Comparison of ENCODE assay signal across 8 mouse cellular contexts in genomic region chr13:103096346-103097150, GRCm38 (mm10).
A peak's percentile ranks its signal among the peaks of the same experiment; 100 is the strongest.
DNase-seq lines count a peak whose midpoint lies in the region; ATAC-seq lines count a peak whose summit lies in the region.

No protein-coding gene starts in this region.

- H3K27ac ChIP-seq in liver, embryonic 16.5 days (ENCODE audit: low read length) = no peak overlapping the region
- H3K27ac ChIP-seq in neural tube, embryonic 13.5 days (replicated peaks) = peak overlapping the region; percentile 13; the same call in 1 of the 2 replicates

- no peaks in the 10 kb centered on the region for H3K4me1 ChIP-seq in liver, embryonic 16.5 days (ENCODE audit: control insufficient read depth, low read depth, low read length)
- peaks cover 21% of the 10 kb centered on the region for H3K4me1 ChIP-seq in neural tube, embryonic 13.5 days (replicated peaks)

- WGBS in liver, embryonic 16.5 days (ENCODE audit: insufficient replicate concordance) = 2% methylated on average over 28 of the region's 28 CpGs
- WGBS in neural tube, embryonic 13.5 days = 5% methylated on average over 28 of the region's 28 CpGs

- peak overlapping the region; percentile 36 for H3K4me3 ChIP-seq in liver, embryonic 16.5 days (ENCODE audit: low read depth, low read length)
- peak overlapping the region; percentile 46 for H3K4me3 ChIP-seq in neural tube, embryonic 13.5 days

- no peak overlapping the region for H3K9ac ChIP-seq in liver, embryonic 16.5 days (ENCODE audit: low read depth, low read length)
- H3K9ac ChIP-seq in neural tube, embryonic 13.5 days = peak overlapping the region; percentile 62

- H3K4me2 ChIP-seq in liver, embryonic 16.5 days (ENCODE audit: low read depth, low read length) = peak overlapping the region; percentile 44
- peak overlapping the region; percentile 76 for H3K4me2 ChIP-seq in neural tube, embryonic 13.5 days

- no peaks in the 10 kb centered on the region for H3K36me3 ChIP-seq in liver, embryonic 16.5 days (ENCODE audit: control insufficient read depth, insufficient read depth)
- H3K36me3 ChIP-seq in neural tube, embryonic 13.5 days = no peaks in the 10 kb centered on the region

- peaks cover 21% of the 10 kb centered on the region for H3K27me3 ChIP-seq in liver, embryonic 16.5 days (ENCODE audit: control insufficient read depth, insufficient read depth, low read depth, low read length)
- H3K27me3 ChIP-seq in neural tube, embryonic 13.5 days = peaks cover 18% of the 10 kb centered on the region

- ATAC-seq in hematopoietic stem cell, adult 5-6 weeks (replicated peaks in 1 of 2; ENCODE audit: insufficient read depth in 1 of 2, low FRiP score in 2 of 2, low TSS enrichment in 1 of 2, low read depth in 1 of 2, poor library complexity in 2 of 2, severe bottlenecking in 2 of 2) = peak; percentile 79 to 89
- ATAC-seq in liver, embryonic 16.5 days (ENCODE audit: low read depth) = peak; percentile 30; the same call in 1 of the 2 replicates
- peak; percentile 91 for ATAC-seq in neural tube, embryonic 13.5 days (ENCODE audit: low read depth)

- H3K9me3 ChIP-seq in liver, embryonic 16.5 days (replicated peaks; ENCODE audit: control insufficient read depth, low read length) = no peaks in the 10 kb centered on the region
- no peaks in the 10 kb centered on the region for H3K9me3 ChIP-seq in neural tube, embryonic 13.5 days

- DNase-seq in MN1 (ENCODE audit: low spot score) = peak; percentile 85
- DNase-seq in cerebellum, adult 9-11 months = peak; percentile 12
- peak; percentile 72 to 85 for DNase-seq in frontal cortex, adult 2 months (ENCODE audit: extremely low spot score in 1 of 2, low spot score in 1 of 2)
- peak; percentile 77 to 79 for DNase-seq in layer of hippocampus, adult 8-10 months (ENCODE audit: low spot score in 2 of 2)
- peak; percentile 9 for DNase-seq in thymus, postnatal 25 days

Comparison
In these comparisons a context has a peak if more than half of its experiments do, and no peak if none do; other contexts are left out.
1. DNase-seq: peak in every context shown above with its lines; median percentile 85 in MN1; 78 in frontal cortex, adult 2 months; 78 in layer of hippocampus, adult 8-10 months; 12 in cerebellum, adult 9-11 months; 9 in thymus, postnatal 25 days.
2. ATAC-seq: peak in every context shown above with its lines; median percentile 91 in neural tube, embryonic 13.5 days; 84 in hematopoietic stem cell, adult 5-6 weeks; 30 in liver, embryonic 16.5 days.